Mouse (Mus musculus) gastrocnemius, postnatal 36 days (tissue): Measurements from ENCODE around the gene Sez6. TPM values are rescaled to one million over a fixed set of nuclear protein-coding genes. Genes with fewer than 3 reads are reported as not detected.
A peak's percentile ranks its signal among the peaks of the same experiment; 100 is the strongest.

ENCODE experiments used
- DNase-seq, 2 experiments: peaks; one replicate each; pipeline ENCODE4 v3.0.0; 2022
- intact Hi-C: fragments of 180-260 bp; cut with DNase I; formaldehyde crosslinking; loops from one replicate; pipeline ENCODE4 v1.15.1; 2025
- total RNA-seq, 2 experiments: library from RNA; stranded (reverse); gene quantifications; 2 replicates each; pipeline ENCODE4 v1.2.3; 2021

The Sez6 gene
- total RNA-seq, 2 experiments from 2014 or later, result 0.10 TPM; not detected in 1

DNA sequence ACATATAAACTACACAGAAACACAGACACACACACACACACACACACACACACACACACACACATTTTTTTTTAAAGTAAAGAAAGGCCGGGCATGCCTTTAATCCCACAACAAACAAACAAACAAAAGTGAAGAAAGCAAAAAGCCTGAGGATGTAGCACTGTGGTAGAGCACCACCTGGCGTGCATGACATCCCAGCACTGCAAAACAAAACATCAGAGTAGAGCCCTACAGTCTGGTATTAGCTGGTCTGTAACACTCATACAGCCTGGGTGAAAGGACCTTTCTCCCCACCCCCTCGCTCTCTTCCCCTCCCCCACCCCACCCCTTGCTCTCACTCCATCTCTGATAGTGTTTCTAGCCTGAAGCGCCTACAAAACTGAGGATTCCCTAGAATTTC lies 45.3 kb downstream of the Sez6 start:
- DNase-seq, result no peak
- intact Hi-C loops, result no loop called here

DNA sequence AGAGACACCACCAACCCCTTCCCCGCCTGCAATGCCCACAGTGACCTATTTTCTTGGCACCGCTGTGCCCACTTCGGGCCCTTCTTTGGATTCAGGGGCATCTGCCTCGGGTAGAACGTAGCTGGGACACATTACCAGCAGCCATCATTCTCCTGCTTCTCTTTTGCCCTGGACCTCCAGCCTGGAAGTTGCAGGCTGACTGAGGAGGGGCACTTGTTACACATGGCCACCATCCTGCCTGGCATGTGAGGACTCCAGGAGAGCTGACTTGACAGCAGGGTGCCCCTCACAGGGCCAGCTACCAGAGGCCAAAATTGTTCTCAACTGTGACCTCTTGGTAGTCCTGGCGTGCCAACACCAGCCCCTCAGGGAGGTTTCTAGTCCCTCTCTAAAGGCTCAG lies 47.6 kb downstream of the Sez6 start:
- no peak for DNase-seq
- intact Hi-C loops, result no loop called here

DNA sequence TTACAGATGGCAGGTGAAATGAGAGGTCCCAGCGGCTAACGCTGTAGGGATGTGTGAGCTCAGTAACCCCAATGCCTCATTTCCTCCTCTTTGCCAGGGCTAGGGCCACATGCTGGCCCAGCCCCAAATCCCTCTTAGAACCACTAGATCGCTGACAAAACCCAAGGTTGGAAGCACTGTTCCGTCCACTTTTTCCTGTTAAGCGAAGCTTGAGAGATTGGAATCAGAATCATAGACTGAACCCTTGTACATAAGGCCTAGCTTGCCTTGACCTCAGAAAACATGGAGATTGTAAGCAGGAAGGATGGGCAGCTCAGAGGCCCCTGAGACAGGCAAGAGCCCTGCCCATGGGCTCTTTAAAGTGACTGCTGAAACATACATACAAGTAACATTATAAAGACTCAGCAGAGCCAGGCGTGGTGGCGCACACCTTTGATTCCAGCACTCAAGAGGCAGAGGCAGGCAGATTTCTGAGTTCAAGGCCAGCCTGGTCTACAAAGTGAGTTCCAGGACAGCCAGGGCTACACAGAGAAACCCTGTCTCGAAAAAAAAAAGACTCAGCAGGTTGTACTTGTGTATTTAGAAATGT lies 48.7 kb downstream of the Sez6 start:
- intact Hi-C loops, result no loop called here
- DNase-seq, result no peak

DNA sequence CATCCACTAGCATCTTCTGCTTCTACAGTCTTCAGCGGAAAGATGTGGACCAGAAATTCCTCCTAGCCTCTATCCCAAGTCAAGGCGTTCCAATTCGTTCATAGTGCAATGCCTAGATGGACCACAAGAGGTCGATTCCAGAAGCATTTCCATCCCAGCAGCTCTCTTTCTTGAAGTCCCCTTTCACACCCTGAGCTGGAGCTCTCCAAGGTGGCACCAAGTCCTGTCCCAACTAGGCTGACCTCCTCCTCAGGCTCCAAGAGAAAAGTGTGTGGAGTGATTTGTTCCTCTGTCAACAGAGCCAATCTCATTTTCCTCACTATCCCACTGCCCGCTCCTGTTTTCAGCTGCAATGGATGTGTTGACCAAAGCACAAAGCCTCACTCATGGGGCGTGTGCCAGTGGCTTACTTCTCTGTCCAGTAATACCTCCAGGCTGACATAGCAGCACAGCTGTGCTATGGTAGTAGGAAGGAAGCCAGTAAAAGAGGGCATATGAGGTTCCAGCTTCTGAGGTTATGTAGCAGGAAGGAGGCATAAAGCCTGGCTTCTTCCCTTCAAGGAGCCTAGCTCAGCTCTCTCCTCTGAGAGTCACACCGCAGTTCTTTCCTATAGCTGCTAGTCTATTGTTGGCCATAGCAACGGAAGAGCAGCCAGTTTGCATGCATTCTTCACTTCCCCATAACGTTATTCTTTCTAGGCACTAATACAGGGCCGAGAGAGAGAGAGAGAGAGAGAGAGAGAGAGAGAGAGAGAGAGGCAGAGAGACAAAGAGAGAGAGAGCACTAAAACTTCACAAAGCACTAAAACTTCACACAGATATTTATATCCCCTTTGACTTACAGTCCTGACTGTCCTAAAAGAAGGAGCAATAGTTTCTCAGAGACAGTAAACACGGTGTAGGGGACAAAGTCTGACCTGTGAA lies 49.9 kb downstream of the Sez6 start:
- DNase-seq, result no peak
- intact Hi-C loops, result loop anchor here (5.0 kb wide), 1 partner anchor 197 kb away; the partner anchor contains the start of genes Nek8 and Tlcd1

DNA sequence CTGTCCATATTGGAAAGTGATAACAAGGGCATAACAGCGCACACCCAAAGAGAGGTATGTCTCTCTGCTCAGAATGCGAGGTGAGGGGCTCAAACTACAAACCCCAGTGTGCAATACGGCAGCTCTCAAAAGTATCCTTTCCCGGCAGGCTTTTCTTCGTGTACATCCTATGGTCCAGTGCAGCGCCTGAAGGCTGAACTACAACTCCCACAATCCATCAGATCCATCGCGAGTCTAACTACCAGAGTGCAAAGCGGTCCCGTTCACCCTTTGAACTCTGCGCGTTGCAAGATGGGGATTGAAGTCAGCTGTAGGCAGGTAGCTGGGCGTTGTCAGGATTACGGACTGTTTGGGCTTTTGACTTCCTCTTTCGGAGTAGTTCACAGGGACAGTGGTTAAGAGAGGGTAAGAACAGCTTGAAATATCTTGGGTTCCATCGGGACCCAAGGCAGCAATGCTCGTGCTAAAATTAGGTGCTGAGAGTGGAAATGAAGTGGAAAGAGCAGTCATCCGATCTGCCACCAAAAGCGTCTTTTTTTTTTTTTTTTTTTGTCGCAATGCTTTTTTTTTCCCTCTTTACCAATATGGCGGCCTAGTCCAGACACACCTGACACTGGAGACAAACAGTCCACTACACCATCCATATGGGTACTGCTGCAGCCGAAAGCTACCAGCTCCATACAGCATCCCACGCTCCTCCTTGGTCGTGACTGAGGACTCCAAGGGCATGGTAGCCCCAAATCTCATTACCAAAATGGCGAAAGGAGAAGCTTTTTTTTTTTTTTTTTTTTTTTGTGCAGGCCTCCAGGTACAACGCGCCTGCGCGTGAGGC lies 51.2 kb downstream of the Sez6 start:
- DNase-seq, result peak; percentile 81 to 84
- intact Hi-C loops, result loop anchor here (5.0 kb wide), 1 partner anchor 195 kb away; the partner anchor contains the start of genes Nek8 and Tlcd1

DNA sequence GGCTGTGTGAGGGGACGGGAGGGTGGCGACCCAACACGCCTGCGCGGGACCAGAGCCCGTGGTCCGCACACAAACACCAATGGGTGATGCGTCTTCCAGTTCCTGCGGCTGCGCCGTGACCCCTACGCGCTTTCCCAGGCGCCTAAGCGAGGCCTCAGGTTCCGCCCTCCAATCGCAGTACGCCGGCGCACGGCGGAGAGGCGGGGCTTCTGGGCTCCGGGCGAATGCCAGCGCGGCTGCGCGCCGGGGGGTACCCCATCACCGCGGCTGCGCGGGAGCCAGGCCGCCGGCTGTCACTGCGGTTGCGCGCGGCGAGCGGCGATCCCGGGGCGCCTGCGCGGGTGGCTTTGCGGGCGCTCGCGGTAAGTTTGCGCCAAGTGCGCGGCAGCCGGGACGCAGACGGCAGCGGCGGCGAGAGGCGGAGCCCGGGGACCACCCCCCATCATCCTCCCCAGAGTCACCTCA lies 51.9 kb downstream of the Sez6 start, which contains the start of gene Phf12:
Phf12 (plus strand) TSS at position 314 of the 465 bp plus-strand sequence.
- intact Hi-C loops, result loop anchor here (5.0 kb wide), 1 partner anchor 195 kb away; the partner anchor contains the start of genes Nek8 and Tlcd1
- DNase-seq, result peak; percentile 99

DNA sequence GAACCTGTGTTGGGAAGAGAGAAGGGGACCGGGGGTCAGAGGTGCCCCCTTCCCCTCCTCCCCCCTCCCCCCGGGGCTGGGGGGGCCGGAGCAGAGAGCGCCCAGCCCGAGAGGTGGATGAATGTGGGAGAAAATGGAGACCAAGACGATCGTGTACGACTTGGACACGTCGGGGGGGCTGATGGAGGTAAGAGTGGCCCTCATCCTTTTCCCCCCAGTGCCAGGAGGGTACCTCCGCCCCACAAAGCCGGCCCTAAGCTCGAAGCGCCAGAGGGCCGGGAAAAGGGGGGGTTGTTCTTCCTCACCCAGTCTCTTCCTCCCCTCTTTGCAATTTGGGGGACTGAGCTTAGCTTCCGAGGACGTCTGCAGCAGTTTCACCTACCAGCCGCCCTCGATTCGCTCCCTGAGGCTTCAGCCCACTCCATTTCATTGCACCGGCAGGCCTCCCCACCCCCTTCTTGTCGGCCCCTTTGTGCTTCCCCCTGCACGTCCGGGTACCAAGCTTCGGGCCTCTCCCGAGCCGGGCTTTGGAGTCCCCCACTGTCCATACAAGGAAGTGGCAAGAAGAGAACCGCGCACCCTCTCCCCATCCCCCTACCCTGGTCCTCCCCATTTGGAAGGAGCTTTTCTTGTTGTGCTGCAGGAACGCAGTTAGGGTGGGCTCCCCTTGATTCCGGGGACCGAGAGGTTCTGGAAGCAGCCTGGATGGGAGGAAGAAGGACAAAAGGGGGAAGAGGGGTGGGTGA lies 52.8 kb downstream of the Sez6 start:
- DNase-seq, result no peak
- intact Hi-C loops, result loop anchor here (5.0 kb wide), 1 partner anchor 194 kb away; the partner anchor contains the start of genes Nek8 and Tlcd1

DNA sequence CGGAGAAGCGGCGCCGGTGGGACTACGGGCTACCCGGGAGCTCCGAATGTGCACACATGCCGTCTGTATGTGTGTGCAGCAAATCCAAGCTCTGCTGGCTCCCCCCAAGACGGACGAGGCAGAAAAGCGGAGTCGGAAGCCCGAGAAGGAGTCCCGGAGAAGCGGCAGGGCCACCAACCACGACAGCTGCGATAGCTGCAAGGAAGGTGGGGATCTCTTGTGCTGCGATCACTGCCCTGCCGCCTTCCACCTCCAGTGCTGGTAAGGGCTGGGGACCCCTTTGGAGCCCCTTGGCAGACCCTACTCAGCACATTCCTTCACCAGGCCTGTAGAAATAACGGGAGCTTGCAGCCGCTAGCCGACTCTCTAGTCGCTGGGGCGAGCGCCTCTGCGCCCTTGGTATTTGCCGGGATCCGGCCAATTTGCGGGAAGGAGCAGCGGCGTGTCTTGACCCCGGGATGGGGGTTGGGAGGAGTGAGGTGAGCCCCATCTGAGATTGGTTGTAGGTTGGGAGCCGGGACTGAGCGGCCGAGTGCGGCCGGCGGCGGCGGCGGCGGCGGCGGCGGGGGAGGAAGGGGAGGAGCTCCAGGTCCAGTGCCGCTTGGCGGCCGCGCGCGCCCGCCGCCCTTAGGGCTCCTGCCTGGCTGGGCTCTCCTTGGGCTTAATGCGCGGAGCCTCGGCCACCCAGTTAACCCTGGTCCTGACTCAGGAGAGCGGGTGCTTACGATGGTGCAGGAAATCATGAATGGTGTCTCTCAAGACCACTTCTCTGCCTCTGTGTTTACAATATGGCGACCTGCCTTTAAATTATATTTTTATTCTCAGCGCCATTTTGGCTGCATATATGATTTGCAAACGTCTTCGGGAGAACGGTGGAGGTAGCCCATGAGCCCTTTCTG lies 53.6 kb downstream of the Sez6 start:
- intact Hi-C loops, result loop anchor here (5.0 kb wide), 1 partner anchor 193 kb away; the partner anchor contains the start of genes Nek8 and Tlcd1
- DNase-seq, result peak; percentile 49 to 62

DNA sequence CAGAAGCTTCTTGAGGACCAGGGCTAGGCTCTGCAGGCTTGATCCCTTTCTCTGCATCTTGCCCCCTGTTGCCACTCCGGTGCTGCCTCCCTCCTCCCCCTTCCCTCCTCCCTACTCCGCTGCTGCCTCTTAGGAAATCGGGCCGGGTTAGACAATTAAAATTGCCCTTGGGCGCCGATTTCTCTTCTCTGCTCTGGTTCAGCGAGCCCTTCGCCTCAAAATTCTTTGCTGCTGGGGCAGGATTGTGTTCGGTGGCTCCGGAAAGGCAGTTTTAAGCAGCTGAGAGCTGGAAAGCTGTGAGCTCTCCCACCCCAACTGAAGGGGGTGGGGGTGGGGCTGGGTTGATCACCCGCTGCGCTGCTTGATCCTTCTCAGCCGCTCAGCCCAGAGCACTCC lies 54.2 kb downstream of the Sez6 start:
- no peak for DNase-seq
- intact Hi-C loops, result loop anchor here (5.0 kb wide), 2 partner anchors 52 to 192 kb away; partner anchors contain the start of genes Flot2, Nek8 and Tlcd1

DNA sequence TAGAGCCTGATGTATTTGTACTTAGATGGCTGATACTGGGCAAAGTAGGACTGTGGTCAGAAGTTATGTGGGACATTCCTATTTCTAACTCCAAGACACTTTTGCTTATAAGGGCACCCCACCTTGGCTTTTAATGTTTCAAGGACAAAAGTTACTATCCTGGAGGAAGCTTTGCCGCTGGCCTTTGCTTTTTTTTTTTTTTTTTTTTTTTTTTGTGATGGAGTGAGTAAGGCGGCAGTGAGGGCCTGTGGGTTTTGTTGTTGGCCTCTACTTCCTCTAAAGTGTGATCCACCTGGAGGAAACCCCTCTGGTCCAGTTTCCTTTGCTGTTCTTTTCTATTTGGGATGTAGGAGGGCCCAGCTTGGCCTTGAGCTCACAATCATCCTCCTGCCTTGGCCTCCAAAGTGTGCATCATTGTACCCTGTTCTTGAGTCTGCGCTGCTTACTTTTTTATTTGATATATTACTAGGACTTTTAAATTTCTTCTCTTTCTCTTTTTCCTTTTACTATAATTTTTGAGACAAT lies 55.0 kb downstream of the Sez6 start:
- intact Hi-C loops, result loop anchor here (5.0 kb wide), 1 partner anchor 52 kb away; the partner anchor contains the start of gene Flot2

DNA sequence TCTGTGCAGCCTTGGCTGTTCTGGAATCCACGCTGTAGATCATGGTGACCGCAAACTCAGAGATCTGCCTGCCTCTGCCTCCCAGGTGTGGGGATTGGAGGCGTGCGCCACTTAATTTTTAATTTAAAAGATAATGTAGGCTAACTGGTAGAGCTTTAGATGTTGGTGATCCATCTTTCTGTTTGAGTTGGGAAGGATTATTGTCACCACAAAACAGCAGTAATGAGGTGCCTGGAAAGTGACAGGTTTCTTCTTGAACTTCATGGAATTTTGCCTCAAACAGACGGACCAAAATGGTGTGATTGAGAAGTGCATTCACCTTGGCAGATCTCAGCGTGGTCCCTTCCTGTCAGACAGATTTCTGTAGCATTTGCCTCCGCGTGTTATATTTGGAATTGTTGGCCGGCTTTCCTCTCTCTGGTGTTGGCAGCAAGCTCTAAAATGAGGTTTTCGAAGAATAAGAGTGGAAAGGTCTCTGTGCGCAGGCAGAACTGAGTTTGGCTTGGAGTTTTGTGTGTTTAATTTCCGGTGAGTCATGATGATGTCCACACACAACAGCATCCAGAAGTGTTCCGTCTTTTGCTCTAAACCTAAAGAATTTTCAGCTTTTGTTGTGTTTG lies 58.6 kb downstream of the Sez6 start:
- intact Hi-C loops, result loop anchor here (5.0 kb wide), 1 partner anchor 48 kb away; the partner anchor contains the start of gene Flot2
- DNase-seq, result no peak

More for the DNA sequence above, 55.0 kb downstream of the Sez6 start:
- DNase-seq, result no peak

DNA sequence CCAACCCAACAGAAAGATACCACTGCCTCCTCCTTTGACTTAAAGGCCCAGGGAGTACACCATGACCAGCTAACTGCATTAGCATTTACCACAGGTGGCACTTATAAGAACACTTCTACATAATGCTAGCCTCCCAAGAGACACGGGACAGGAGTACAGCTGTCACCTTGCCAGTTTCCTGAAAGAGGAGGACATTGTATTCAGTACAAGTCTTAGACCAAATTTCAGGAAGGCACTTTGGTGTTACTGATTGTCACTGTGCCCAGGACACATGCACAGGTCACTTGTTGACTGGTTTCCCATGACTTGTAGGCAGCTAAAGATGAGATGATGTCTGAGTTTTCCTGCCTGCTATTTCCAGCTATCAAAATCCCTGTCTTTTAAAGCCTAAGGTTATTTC lies 65.0 kb downstream of the Sez6 start:
- intact Hi-C loops, result no loop called here
- no peak for DNase-seq

DNA sequence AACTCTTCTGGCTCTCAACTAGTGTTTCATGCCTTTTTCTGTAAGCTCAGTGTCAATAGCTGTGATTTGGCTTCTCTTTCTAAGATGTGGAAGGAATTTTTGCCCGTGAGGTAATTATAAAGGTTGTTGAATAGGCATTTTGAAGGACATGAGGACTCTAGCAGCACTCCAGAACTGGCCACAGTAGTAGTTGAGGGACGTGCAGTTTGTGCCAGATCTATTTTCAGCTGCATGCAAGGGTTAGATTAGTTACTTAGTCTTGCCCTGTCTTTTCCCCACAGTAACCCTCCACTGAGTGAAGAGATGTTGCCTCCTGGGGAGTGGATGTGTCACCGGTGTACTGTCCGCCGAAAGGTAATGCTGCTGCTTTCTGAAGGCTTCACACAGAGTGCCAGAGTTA lies 75.8 kb downstream of the Sez6 start:
- intact Hi-C loops, result no loop called here
- DNase-seq, result no peak

DNA sequence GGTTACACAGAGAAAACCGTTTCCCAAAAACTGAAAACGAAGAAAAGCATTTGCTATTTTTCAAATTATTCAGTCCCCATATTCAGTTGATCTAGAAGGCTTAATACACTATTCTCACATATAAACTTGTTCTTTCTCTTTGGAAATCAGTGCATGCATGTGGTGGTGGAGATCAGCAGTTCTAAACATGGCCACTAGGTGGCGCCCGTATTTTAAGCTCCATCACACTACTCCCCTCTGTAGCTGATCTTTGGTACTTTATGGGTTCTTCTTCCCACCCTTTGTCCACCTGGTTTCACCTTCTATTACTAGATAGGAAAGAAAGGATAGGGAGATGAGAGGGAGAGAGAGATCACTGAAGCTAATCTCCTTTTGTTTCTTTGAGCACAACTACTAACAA lies 89.1 kb downstream of the Sez6 start:
- intact Hi-C loops, result no loop called here
- DNase-seq, result peak; percentile 38 to 70

DNA sequence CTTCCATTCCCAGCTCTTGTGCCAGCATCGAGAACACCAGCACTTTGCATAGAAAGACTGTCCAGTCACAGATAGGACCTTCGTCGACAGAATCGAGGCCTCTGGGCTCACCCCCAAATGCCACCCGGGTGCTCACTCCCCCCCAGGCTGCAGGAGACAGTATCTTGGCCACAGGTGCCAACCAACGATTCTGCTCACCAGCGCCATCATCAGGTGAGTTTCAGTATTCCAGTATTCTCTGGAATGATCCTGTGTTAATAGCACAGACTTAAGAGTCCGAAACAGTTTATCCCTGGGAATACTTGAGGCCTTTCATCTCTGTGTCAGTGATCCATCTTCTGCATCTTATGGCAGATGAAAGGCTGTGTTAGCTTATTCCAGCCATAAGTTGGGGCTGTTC lies 93.0 kb downstream of the Sez6 start:
- no peak for DNase-seq
- intact Hi-C loops, result no loop called here
